Mouse (Mus musculus) urinary bladder, adult 18-20 months (tissue): ENCODE measurements around the gene Mvb12a.
A peak's percentile ranks its signal among the peaks of the same experiment; 100 is the strongest.
"Not testable (repeated sequence)": the region's sequence is repeated elsewhere in the genome, so short reads cannot be mapped to it uniquely, and the experiment has no call there.

Experiments used
- DNase-seq, 2 experiments: peaks; one replicate each; pipeline ENCODE4 v3.0.0; 2022; ENCODE audit warnings: low spot score in 2 of 2, mixed read lengths in 2 of 2

The Mvb12a gene

DNA sequence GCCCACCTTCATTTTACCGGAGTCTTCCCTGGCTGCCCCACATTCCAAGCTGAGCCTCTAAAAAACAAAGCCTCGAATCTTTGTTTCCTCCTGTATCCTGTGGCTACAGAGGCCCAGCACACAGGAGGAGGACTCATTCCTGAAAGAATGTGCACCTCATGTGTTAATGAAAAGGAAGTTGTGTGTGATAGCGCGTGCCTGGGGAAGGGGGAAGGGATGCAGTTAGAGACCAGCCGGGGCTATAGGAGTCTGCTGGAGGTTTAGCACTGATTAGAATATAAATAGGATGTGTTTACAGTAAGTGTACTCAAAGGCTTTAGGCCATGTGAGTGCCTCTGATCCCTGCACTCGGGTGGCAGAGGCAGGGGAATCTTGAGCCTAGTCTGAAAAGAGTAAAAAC, 16.4 kb upstream of the Mvb12a start:
- DNase-seq: no peak

DNA sequence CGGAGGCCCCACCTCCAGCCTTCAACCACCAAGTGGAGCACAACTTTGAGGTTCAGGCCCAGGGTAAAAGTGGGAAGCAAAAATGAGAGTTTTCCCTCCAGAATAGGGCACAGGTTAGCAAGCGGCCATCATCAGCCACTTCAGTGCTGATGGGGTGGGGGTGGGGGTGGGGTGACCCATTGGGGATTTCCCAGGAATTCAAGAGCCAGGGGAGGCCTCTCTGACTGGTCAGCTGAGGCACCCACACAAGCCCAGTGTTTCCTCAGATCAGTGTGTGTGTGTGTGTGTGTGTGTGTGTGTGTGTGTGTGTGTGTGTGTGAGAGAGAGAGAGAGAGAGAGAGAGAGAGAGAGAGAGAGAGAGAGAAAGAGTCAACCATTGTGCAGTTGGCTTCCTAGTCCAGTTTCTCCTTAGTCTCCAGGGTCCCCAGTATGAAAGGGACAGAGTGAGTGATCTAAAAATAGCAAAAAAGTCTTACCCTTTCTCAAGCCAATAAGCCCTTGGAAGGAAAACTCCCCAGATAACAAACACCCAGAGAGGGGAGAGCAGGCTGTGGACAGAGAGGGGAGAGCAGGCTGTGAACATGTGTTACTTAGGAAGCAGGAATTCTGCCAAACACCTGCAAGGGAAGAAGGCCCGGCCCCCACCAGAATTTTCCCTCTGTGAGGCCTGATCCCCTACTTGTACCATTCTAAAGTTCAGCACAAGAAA, 15.4 kb upstream of the Mvb12a start:
- no peak for DNase-seq

DNA sequence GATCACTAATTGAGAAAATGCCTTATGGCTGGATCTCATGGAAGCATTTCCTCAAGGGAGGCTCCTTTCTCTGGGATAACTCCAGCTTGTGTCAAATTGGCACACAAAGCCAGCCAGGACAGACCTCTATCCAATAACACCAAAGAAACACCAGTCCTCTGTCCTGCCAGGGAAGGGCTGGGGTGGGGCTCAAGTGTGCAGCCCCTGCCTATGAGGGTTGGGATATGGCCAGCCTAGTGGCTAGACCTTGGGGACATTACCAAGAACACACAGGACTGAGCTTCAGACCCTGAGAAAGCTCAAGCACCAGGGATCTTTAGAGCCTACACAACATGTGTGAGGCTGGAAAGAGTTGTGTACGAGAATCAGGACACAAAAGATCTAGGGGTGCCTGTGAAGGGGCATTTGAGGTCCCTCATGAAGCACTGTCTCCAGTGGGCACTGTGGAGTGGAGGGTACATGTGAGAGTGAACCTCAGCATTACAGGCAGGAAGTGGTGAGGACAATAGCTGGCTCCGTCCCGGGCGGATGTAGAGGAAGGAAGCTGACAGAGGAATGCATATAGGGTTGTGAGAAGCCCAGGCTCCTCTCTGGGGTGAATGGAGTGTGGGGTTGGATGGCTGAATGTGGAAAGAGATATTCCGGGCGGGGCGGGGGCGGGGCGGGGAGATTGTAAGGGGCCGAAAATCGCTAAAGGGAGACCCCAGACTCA, 14.2 kb upstream of the Mvb12a start:
- no peak for DNase-seq

DNA sequence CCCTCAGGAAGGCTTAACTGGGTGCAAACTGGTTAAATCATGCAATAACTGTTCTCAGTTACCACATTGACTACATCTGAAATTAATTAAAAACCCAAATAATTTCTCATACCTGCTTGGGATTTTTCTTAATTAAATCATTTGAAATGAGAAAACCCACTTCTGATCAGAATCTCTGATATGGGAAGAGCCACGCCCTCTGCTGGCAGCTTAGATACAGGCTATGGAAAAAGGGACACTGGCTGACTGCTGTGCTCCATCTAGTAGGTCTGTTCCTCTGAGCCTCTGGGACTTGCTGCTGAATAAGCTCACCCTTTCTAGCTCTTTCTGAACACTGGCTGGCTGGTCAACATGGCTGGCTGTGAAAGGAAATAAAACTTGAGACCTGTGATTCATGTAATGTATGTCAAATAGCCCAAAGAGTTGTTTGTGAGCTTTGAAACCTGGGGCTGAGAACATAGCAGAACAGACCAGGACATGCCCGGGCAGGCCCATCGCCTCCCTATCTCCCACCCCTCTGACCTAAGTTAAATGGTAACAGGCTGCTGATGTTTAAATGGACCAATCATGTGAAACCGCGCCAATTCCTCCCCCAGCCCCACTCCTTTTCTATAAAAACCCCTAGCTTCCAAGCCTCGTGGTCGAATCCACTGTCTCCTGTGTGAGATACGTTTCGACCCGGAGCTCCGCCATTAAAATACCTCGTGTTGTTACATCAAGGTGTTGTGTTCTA, 11.8 kb upstream of the Mvb12a start:
- DNase-seq: not testable (repeated sequence)

DNA sequence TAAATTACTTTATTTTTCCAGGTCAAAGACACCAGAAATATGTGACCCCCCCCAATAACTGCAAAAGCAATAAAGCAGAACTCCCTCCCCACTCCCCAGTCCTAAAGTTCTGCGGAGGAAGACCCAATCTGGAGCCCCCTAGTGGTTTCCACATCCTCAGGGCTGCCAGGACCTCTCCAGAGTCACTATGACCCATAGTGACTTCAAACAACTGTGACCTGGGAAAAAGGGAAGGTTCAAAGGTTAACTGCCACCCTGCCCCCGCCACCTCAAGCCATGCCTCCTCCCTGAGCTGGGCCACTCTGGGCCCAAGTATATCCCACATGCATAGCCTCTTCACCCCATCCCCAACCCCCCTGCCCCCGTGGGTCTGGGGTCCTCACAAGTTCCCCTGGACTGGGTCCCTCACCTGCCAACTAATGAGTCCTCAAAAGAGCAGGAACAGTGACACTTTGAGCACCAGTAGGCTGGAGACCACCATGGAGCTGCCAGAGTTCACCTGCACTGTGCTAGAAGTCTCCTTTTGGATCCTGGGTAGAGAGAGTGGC, 8.4 kb upstream of the Mvb12a start:
- no peak for DNase-seq

DNA sequence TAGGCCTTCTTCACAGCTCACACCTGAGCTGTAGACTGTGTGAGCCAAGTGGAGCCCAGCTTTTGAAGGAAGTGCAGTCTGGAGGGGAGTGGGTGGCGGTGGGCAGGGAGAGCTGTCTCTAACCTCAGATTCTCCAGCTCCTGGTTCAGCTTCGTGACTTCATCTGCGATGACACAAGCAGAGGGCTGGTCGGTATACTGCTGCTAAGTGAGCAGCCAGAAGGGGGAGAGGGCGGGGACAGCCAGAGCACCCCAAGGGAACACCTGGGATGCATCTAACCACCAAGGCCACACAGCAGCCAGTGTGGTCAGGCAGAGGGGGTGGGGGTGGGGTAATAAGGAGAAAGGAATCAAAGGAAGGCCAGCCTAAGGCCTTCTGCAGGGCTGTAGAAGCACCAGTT, 7.1 kb upstream of the Mvb12a start:
- DNase-seq: no peak

DNA sequence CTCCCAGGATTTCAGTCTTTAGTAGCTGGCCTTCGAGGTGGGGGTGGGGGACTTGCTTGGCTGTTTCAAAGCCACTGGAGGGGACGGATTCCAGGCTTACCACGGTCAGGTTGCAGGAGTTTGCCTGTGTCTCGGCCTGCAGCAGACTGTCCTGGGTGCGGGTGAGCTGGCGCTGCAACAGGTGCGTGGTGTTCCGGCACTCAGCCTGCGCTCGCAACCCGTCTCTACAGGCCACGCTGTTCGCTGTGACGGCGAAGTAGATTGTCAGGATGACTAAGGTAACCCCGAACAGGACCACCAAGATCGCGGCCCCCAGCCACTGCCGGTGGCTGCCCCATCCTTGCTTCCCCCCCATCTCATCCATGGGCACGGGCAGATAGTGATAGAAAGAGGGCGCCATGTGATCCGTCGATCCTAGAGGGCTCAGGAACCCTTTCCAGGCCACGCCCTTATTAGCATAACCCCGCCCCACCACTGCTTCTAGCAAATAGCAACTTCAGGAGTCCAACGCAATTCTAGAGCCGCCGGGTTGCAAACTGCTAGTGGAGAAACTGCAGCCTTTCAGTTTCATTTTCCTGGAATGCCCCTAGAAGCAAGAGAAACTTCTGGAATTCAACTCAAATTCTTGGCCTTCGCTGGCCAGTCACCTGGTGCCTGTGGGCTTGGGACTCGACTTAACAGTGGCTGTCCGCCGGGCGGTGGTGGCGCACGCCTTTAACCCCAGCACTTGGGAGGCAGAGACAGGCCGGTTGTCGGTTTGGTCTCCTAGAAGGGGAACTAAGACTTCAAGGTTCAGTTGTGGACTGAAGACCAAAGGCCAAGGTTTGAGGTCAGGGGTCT, 5.5 kb upstream of the Mvb12a start, which contains the start of gene Bst2:
Gene Bst2 (minus strand): TSS at position 429 of the 840 bp plus-strand sequence.
- peak; percentile 84 to 85 for DNase-seq

DNA sequence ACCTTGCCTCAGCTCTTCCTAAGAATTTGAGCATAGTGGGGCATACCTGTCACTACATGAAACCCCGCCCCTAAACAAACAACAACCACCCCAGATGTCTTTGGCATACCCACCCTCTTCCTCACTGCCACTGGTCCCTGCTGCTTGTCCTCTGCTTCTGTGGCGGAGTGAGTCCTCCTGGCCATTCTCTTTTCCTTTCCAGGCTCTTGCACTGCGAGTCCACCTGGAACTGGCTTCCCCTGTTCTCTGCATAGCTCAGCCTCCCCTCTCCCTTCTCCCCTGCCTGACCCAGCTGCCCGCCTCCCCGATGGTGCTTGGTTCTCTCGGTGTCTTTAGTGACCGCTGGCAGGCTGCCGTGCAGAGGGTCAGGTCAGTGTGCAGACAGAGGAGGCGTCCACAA, 1.0 kb downstream of the Mvb12a start:
- DNase-seq: no peak

DNA sequence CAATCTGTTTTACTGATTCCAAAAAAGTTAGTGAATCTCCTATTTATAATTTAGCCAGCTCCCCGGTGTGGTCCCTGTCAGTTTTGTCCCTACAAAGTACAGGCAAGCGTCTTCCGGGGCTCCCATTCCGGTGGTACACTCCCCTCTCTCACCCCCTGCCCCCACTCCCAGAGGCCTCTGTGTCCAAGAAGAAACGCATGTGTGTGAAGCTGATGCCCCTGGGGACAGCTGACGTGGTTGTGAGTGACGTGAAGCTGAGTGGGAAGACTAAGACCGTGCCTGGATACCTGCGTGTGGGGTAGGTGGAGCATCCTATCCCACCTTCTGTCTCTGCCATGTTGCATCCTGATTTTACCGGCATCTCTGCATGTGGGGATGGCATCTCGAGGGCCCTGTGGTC, 2.3 kb downstream of the Mvb12a start:
- DNase-seq: no peak

DNA sequence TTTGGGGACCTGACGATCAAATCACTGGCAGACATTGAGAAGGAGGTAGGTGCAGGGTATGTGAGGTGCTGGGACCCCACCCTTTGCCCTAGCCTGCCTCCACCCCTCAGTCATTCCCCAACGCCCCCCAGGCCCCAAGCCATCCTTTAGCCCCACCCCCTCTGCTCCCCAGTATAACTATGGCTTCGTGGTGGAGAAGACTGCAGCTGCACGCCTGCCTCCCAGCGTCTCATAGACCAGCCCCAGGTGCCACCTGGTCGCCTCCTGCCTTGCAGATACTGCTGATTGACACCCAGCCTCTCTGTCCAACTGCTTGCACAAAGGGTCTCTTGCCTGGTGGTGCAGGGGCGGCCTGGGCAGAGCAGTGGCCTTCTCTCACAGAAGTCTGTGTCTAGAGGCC, 4.9 kb downstream of the Mvb12a start:
- no peak for DNase-seq

DNA sequence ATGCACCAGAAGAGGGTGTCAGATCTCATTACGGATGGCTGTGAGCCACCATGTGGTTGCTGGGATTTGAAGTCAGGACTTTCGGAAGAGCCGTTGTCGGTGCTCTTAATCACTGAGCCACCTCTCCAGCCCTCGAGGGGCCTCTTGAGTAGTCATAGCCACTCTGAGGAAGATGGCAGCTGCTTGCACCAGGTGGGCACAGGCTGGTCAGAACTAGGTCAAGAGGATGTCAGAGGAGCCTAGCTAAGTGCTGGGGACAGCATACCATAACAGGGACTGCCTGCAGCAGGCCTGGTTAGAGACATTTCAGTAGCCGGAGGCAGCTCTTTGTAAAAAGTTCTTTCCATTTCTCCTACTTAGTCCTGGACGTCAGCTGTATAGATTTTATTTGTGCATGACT, 8.0 kb downstream of the Mvb12a start:
- DNase-seq: no peak

DNA sequence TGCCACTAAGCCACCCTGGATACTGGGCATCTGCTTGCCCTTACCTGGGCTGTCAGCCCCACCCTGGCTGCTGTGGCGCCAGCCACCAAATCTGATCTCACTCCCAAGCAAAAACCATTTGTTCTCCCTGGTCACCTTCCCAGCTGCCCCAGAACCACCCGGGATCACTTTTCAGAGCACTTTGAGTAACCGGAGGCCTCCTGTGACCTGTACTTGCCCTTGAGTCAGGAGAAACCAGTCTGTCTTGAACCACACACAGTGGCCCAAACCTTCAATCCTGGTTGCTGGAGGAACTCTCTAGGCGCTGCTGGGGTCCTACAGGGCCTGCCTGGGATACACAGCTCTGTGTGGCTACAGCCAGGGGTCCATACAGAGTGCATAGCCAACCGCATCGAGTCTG, 10.0 kb downstream of the Mvb12a start:
- DNase-seq: no peak

DNA sequence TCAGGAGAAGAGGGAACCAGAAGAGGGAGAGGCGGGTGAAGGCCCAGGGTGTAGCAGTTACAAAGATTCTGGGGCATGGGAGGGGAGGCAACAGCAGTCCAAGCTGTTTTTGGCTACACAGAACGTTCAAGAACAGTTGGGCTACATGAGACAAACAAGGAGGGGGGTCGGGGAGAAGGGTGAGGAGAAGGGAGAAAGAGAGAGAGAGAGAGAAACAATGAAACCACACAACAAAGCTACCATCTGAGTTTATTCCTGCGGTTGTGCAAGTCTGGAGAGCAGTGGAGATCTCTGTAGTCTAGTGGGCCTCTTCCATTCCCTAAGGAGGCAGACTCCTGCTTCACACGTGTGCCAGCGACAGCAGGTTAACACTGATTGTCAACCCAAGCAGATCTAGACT, 11.3 kb downstream of the Mvb12a start:
- DNase-seq: no peak

DNA sequence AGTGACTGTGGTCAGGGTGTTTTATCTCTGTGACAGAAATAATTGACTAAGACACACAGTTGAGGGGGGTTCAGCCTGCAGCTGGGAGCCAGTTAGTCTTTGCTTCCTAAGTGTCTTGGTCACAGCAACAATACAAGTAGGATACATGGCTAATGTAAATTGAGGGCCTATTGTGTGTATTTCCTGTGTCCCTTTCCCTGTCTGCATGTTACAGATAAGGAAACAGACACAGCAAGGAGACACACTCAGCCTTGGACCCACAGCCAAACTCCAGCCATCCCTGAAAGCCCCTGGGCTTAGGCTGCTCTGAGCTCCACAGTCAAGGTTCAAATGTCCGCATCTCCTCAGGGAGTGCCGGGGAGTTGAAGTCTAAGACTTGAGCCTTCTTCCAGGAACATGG, 11.9 kb downstream of the Mvb12a start:
- DNase-seq: no peak

DNA sequence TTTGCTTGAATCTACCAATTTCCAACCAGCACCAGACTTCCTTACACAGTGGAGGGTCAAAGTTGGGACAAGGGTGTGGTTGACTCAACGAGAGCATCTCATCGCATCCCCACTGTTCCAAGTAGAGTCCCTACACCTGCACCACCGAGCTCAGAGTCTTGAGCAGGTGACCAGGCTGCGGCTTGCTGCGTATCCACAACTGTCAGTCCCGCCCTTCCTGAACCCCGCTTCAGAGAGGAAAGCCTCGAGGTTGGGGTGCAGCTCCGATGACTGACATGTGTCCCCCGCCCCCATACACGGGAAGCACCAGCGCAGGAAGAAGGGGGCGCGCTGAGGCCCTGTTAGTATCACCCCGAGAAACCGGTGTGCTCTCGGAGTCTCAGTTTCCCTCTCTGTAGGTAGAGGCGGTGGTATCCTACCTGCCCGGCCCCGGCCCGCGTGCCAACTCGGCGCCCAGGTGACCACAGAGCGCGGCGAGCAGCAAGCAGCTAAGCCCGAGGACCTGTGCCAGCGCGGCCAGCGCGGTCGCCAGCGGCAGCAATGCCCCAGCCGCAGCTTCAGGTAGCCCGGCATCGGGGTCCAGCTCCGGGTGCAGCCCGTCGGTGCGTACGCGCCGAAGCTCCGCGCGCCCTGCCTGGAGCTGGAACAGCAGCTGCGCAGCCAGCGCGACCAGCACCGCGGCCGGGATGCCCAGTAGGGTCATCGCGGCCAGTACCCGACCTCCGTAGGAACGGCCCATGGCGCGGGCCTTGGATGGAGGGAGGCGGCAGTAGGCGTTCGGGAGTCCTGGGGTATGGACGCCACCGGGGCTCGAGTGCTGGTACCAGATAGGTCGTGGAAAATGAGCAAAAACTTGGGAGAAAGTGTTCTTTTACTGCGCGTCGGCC, 15.6 kb downstream of the Mvb12a start, which contains the start of gene Tmem221:
Gene Tmem221 (minus strand): TSS at position 801 of the 887 bp plus-strand sequence.
- DNase-seq: peak in 1 of 2 experiments; percentile 32

DNA sequence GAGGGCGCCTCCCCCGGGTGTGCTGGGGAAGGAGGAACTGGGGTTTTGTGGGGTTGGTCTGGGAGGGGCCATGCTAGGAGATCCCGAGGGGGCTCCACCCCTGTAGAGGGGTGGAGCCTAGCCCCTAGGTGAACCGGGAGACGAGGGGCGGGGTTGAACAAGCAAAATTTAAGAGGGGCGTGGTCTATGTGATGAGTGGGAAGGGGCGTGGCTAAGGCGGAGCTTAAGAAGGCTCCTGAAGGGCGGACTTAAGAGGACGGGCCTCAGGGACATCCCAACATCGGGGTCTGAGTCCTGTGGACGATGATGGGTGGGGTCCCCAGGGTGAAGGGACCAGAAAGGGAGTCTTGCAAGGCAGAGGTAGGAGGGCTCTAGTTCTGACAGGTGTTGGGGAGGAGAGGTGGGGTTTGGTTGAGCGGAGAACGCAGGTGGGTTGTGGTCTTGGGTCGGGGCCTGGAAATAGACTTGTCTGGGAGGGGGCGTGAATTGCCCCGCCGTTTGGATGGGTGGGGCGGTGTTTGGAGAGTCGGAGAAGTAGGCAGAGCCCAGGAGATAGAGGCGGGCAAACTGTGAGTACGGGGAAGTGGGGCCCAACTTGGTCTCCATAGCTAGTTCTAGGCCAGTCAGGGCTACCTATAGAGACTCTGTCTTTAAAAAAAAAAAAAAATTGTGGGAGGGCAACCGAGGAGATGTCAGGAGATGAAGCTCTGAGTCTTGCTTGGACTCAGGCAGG, 16.4 kb downstream of the Mvb12a start:
- DNase-seq: peak; percentile 63 to 66

DNA sequence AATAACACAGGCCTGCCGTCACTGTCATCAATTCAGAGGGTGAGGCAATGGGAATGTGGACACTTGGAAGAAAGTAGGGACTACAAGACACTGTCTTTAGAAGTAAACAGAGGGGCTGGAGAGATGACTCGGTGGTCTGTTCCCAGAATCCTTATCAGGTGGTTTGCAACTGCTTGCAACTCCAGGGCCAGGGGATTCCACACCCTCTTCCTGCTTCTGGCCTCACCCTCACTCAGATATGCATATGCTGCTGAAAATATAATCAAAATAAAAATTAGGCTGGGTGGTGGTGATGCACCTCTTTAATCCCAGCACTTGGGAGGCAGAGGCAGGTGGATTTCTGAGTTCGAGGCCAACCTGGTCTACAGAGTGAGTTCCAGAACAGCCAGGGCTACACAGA, 17.3 kb downstream of the Mvb12a start:
- DNase-seq: no peak

DNA sequence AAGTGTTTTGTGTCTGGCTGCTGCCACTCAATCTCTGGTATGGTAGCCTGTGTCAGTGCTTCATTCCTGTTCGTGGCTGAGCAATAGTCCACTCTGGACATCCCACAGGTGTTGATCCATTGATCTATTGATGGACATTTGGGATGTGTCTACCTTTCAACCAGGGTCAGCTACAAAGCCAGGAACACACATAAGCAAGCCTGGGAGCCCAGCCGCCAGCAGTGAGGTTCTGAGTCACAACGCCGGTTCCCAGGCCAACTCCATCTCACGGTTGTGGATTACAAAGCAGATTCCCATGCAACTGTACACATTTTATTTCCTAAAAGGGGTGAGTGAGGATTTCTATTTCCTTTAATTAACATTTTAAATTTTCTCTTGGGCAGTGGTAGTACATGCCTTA, 18.0 kb downstream of the Mvb12a start:
- no peak for DNase-seq

DNA sequence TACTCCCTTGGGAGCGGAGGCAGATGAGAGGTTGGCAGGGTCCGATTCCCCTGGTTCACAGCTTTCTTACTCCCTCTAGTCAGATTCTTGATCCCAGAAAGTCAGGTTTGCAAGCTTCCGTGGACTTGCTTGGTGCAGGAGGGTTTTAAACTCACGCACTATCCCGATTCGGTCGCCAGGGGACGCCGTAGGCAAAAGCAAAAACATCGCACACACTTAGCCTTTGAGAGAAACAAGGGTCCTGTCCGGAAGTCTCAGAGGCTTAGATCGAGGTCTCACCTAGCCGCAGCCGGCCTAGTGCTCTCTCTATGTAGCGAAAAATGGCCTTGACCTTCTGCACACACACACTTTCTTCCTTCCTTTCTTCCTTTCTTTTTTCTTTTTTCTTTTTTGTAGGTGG, 18.7 kb downstream of the Mvb12a start:
- DNase-seq: peak in 1 of 2 experiments; percentile 44

DNA sequence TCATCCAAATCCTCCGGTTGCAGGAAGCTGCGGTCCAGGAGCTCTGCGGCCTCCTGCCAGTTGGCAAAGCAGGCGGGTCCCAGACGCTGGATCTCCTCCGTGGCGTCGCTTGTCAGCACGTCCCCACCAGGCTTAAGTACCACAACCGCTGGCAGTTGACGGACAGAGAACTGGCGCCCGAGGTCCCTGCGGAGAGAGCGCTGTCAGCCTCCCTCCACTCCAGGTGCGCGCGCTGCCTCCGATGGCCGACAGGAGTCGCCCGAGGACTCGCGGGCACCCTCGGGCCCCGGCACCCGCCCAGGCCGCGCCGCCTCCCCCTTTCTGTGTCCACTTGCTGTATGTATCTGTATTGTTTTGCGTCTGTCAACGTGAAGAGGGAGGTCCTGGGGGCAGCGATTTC, 20.0 kb downstream of the Mvb12a start:
- DNase-seq: peak; percentile 62 to 86
